Mouse (Mus musculus): ENCODE results near the gene Cdh23. TPM values are rescaled to one million over a fixed set of nuclear protein-coding genes. Genes with fewer than 3 reads are reported as not detected.

Gene Cdh23
- polyA plus RNA-seq, 1 experiment from 2014 or later = 4.7 TPM

DNA sequence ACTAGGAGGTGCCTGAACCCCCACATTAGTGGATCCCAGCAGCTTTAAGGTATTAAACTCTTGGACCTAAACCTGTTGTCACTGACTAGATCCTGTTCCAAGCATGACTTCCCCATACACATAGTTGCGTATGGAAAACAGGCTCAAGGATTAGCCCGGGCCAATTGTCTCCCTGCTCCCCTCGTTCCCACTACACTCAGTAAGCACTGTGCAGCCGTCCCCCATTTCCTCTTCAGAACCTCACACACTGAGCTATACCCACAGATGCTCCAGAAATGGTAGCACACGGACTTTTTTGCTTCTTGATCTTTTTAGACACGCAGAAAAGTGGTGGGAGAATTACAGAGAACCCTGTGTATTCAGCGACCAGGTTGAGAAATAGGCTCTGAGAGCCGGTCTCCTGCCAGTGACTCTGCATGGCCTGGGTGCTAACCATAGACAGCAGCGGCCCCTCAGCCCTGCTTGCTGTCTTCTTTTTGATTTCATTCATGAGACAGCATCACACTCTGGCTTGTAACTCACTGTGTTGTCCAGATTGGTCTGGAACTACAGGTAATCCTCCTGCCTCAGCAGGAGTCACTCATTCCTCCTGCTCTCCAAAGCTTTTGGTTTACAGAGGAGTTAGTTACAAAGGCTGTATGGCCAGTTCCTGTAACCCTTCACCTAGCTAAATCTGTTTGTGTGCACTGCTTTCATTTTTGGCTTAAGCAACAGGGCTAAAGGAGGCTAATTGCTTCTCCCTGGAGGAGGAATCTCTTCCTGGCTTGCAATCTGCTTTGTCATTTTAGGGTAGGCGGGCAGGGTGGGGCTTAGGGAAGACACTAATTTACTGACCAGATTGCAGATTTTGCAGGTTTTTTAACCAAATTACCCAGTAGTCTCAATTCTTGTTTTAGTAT, 413.9 kb downstream of the Cdh23 start:
- no peak overlapping the region for H3K4me2 ChIP-seq (ENCODE audit: low read length)
- H3K4me1 ChIP-seq (ENCODE audit: control insufficient read depth, insufficient read depth, low read length) = peaks cover 88% of the 10 kb centered on the region
- no peak overlapping the region for H3K27ac ChIP-seq (ENCODE audit: low read length)
- no peak overlapping the region for H3K4me3 ChIP-seq (ENCODE audit: low read depth, low read length)
- 62% methylated on average over 10 of the region's 10 CpGs for WGBS
- H3K9me3 ChIP-seq (replicated peaks; ENCODE audit: control insufficient read depth, low read length, poor library complexity, severe bottlenecking) = no peaks in the 10 kb centered on the region
- ATAC-seq = no peak
- peak overlapping the region; percentile 13; the same call in 1 of the 2 replicates for H3K9ac ChIP-seq (ENCODE audit: low read depth, low read length)
- H3K36me3 ChIP-seq (ENCODE audit: control insufficient read depth, insufficient read depth, low read length) = no peaks in the 10 kb centered on the region
- H3K27me3 ChIP-seq (ENCODE audit: control insufficient read depth, insufficient read depth, low read depth, low read length) = no peaks in the 10 kb centered on the region

GRCm38 (mm10) chr10:60281571-60282050, 414.7 kb downstream of the Cdh23 start:
- no peak overlapping the region for H3K4me2 ChIP-seq (ENCODE audit: low read length)
- 90% methylated on average over 9 of the region's 9 CpGs for WGBS
- no peak for ATAC-seq

GRCm38 (mm10) chr10:60280353-60280752, 415.9 kb downstream of the Cdh23 start:
- no peak overlapping the region for H3K27ac ChIP-seq (ENCODE audit: low read length)

More at GRCm38 (mm10) chr10:60281571-60282050, 414.7 kb downstream of the Cdh23 start:
- no peaks in the 10 kb centered on the region for H3K27me3 ChIP-seq (ENCODE audit: control insufficient read depth, insufficient read depth, low read depth, low read length)
- no peak overlapping the region for H3K9ac ChIP-seq (ENCODE audit: low read depth, low read length)
- H3K4me1 ChIP-seq (ENCODE audit: control insufficient read depth, insufficient read depth, low read length) = peaks cover 80% of the 10 kb centered on the region
- H3K36me3 ChIP-seq (ENCODE audit: control insufficient read depth, insufficient read depth, low read length) = no peaks in the 10 kb centered on the region
- no peak overlapping the region for H3K27ac ChIP-seq (ENCODE audit: low read length)
- H3K9me3 ChIP-seq (replicated peaks; ENCODE audit: control insufficient read depth, low read length, poor library complexity, severe bottlenecking) = no peaks in the 10 kb centered on the region
- no peak overlapping the region for H3K4me3 ChIP-seq (ENCODE audit: low read depth, low read length)

DNA sequence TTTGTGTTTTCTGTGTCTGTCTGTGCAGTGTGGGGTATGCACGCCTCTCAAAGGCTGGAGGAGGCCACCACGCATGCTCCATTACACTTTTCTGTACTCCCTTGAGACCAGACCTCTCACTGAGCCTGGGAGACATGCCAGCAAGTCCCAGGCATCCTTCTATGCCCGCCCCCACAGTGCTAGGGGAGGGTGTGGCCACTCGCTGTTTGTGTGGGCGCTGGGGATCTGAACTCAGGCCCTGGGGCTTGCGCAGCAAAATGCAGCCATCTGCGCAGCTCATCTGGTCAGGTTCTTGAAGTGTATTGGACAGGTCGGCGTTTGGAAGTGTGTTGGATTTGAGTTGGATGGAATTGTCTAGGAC, 416.4 kb downstream of the Cdh23 start:
- Histone ChIP-seq H3K27ac (ENCODE audit: low read length) (no peak overlapping the region), H3K4me1 (ENCODE audit: control insufficient read depth, insufficient read depth, low read length) (peaks cover 63% of the 10 kb centered on the region)

More at GRCm38 (mm10) chr10:60280353-60280752, 415.9 kb downstream of the Cdh23 start:
- peak overlapping the region; percentile 67 for H3K4me2 ChIP-seq (ENCODE audit: low read length)
- 92% methylated on average over 6 of the region's 6 CpGs for WGBS
- no peaks in the 10 kb centered on the region for H3K27me3 ChIP-seq (ENCODE audit: control insufficient read depth, insufficient read depth, low read depth, low read length)
- no peaks in the 10 kb centered on the region for H3K9me3 ChIP-seq (replicated peaks; ENCODE audit: control insufficient read depth, low read length, poor library complexity, severe bottlenecking)
- no peaks in the 10 kb centered on the region for H3K36me3 ChIP-seq (ENCODE audit: control insufficient read depth, insufficient read depth, low read length)
- H3K9ac ChIP-seq (ENCODE audit: low read depth, low read length) = no peak overlapping the region
- no peak overlapping the region for H3K4me3 ChIP-seq (ENCODE audit: low read depth, low read length)
- ATAC-seq = no peak
- H3K4me1 ChIP-seq (ENCODE audit: control insufficient read depth, insufficient read depth, low read length) = peaks cover 68% of the 10 kb centered on the region

DNA sequence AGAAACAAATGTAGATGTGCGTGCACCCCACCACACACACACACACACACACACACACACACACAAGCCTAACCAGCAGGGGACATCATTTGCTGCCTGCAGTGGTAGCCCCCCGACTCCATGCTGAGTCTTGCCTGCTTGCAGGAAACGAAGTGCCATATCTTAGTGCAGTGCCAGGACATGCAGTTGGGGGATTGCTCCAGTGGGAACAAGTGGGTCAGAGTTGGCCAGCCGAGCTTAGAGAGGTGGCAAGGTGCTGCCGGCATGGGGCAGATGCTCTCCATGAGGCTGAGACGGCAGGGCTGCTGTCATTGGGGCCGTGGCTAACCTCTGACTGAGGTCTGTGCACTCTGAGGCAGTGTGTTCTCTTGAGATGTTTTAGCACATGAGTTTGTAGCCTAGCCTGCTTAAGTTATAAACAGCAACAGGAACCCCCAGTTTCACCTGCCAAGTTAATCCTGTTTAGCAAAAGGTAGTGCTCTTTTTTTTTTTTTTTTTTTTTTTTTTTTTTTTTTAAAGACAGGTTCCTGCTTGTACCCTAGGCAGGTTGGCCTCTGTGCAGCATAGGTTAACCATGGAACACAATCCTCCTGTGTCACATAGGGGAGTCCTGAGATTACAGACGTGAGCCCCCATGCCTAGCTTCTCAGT, 416.9 kb downstream of the Cdh23 start:
- no peak overlapping the region for H3K27ac ChIP-seq (ENCODE audit: low read length)

More for the DNA sequence above, 416.4 kb downstream of the Cdh23 start:
- no peak for ATAC-seq
- H3K4me2 ChIP-seq (ENCODE audit: low read length) = peak overlapping the region; percentile 67
- H3K9me3 ChIP-seq (replicated peaks; ENCODE audit: control insufficient read depth, low read length, poor library complexity, severe bottlenecking) = no peaks in the 10 kb centered on the region
- peak overlapping the region; percentile 7; the same call in 1 of the 2 replicates for H3K4me3 ChIP-seq (ENCODE audit: low read depth, low read length)
- H3K9ac ChIP-seq (ENCODE audit: low read depth, low read length) = peak overlapping the region; percentile 36; the same call in 1 of the 2 replicates
- no peaks in the 10 kb centered on the region for H3K27me3 ChIP-seq (ENCODE audit: control insufficient read depth, insufficient read depth, low read depth, low read length)
- 84% methylated on average over 9 of the region's 9 CpGs for WGBS
- H3K36me3 ChIP-seq (ENCODE audit: control insufficient read depth, insufficient read depth, low read length) = no peaks in the 10 kb centered on the region

DNA sequence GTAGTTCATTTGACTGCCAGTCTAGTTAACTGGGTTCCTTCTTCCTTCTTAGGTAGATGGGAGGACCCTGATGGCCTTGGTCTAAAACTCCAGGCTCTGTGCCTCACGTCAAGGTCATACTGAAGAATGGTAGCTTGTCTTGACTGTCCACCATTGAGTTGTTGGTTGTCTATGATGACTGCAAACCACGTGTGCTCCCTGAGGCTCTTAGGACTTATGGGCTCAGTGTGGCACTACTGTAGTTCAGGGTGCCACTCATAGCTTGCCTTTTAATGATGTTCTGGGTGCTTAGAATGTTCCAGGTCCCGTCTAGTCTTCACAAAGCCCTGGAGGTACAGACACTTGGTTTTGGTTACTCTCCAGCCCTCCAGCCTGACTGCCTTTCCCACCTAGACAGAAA, 417.5 kb downstream of the Cdh23 start:
- Histone ChIP-seq H3K36me3 (ENCODE audit: control insufficient read depth, insufficient read depth, low read length) (no peaks in the 10 kb centered on the region), H3K9ac (ENCODE audit: low read depth, low read length) (no peak overlapping the region), H3K27ac (ENCODE audit: low read length) (no peak overlapping the region), H3K4me3 (ENCODE audit: low read depth, low read length) (peak overlapping the region; percentile 61), H3K4me1 (ENCODE audit: control insufficient read depth, insufficient read depth, low read length) (peaks cover 52% of the 10 kb centered on the region), H3K9me3 (replicated peaks; ENCODE audit: control insufficient read depth, low read length, poor library complexity, severe bottlenecking) (no peaks in the 10 kb centered on the region), H3K4me2 (ENCODE audit: low read length) (peak overlapping the region; percentile 67), H3K27me3 (ENCODE audit: control insufficient read depth, insufficient read depth, low read depth, low read length) (no peaks in the 10 kb centered on the region)
- 84% methylated on average over 3 of the region's 3 CpGs for WGBS
- no peak for ATAC-seq

More for the DNA sequence above, 416.9 kb downstream of the Cdh23 start:
- Histone ChIP-seq H3K9me3 (replicated peaks; ENCODE audit: control insufficient read depth, low read length, poor library complexity, severe bottlenecking) (no peaks in the 10 kb centered on the region), H3K4me3 (ENCODE audit: low read depth, low read length) (peak overlapping the region; percentile 61), H3K4me1 (ENCODE audit: control insufficient read depth, insufficient read depth, low read length) (peaks cover 58% of the 10 kb centered on the region), H3K27me3 (ENCODE audit: control insufficient read depth, insufficient read depth, low read depth, low read length) (no peaks in the 10 kb centered on the region), H3K4me2 (ENCODE audit: low read length) (peak overlapping the region; percentile 67), H3K9ac (ENCODE audit: low read depth, low read length) (peak overlapping the region; percentile 36; the same call in 1 of the 2 replicates), H3K36me3 (ENCODE audit: control insufficient read depth, insufficient read depth, low read length) (no peaks in the 10 kb centered on the region)
- WGBS = 69% methylated on average over 8 of the region's 8 CpGs
- ATAC-seq = no peak

GRCm38 (mm10) chr10:60278006-60278399, 418.3 kb downstream of the Cdh23 start:
- WGBS = 10% methylated on average over 13 of the region's 13 CpGs
- Histone ChIP-seq H3K27ac (ENCODE audit: low read length) (peak overlapping the region; percentile 93), H3K9me3 (replicated peaks; ENCODE audit: control insufficient read depth, low read length, poor library complexity, severe bottlenecking) (no peaks in the 10 kb centered on the region), H3K4me1 (ENCODE audit: control insufficient read depth, insufficient read depth, low read length) (peaks cover 47% of the 10 kb centered on the region), H3K4me2 (ENCODE audit: low read length) (peak overlapping the region; percentile 67), H3K9ac (ENCODE audit: low read depth, low read length) (peak overlapping the region; percentile 69), H3K36me3 (ENCODE audit: control insufficient read depth, insufficient read depth, low read length) (no peaks in the 10 kb centered on the region), H3K27me3 (ENCODE audit: control insufficient read depth, insufficient read depth, low read depth, low read length) (no peaks in the 10 kb centered on the region), H3K4me3 (ENCODE audit: low read depth, low read length) (peak overlapping the region; percentile 61)
- no peak for ATAC-seq

GRCm38 (mm10) chr10:60277207-60278005, 418.9 kb downstream of the Cdh23 start, which contains the start of gene Psap:
TSS of gene Psap (plus strand) at chr10:60277627.
- peak; percentile 90 for ATAC-seq
- WGBS = 2% methylated on average over 54 of the region's 54 CpGs
- H3K36me3 ChIP-seq (ENCODE audit: control insufficient read depth, insufficient read depth, low read length) = no peaks in the 10 kb centered on the region
- peak within 1 kb of the TSS; percentile 61 for H3K4me3 ChIP-seq (ENCODE audit: low read depth, low read length)
- peaks cover 42% of the 10 kb centered on the region for H3K4me1 ChIP-seq (ENCODE audit: control insufficient read depth, insufficient read depth, low read length)
- no peaks in the 10 kb centered on the region for H3K27me3 ChIP-seq (ENCODE audit: control insufficient read depth, insufficient read depth, low read depth, low read length)
- no peaks in the 10 kb centered on the region for H3K9me3 ChIP-seq (replicated peaks; ENCODE audit: control insufficient read depth, low read length, poor library complexity, severe bottlenecking)
- peak within 1 kb of the TSS; percentile 69 for H3K9ac ChIP-seq (ENCODE audit: low read depth, low read length)
- H3K4me2 ChIP-seq (ENCODE audit: low read length) = peak within 1 kb of the TSS; percentile 67
- H3K27ac ChIP-seq (ENCODE audit: low read length) = peak within 1 kb of the TSS; percentile 93
